Mouse (Mus musculus) stomach, embryonic 16.5 days (tissue): ENCODE data around the gene Herc2. TPM values are rescaled to one million over a fixed set of nuclear protein-coding genes. Genes with fewer than 3 reads are reported as not detected.

Experiments
- ATAC-seq: fragments of 200-750 bp; cut with Nextera tagmentation; 2 replicates; pipeline ENCODE4 v1.8.0; 2017; ENCODE audit warnings: moderate number of reproducible peaks, moderate TSS enrichment; ENCODE audit not compliant: insufficient read depth, low FRiP score
- H3K27ac ChIP-seq: fragments of 300-500 bp; sonication (generic); 2 replicates; pipeline ENCODE4 v1.5.1; 2014; ENCODE audit warnings: low read length
- H3K27me3 ChIP-seq: fragments of 300-500 bp; sonication (generic); 2 replicates; pipeline ENCODE4 v1.6.1; 2014; ENCODE audit warnings: low read length, control low read depth, mixed read lengths; ENCODE audit not compliant: control insufficient read depth, insufficient read depth
- H3K36me3 ChIP-seq: fragments of 300-500 bp; sonication (generic); 2 replicates; pipeline ENCODE4 v1.6.1; 2014; ENCODE audit warnings: low read length; ENCODE audit not compliant: control insufficient read depth, insufficient read depth
- H3K4me1 ChIP-seq: fragments of 300-500 bp; sonication (generic); 2 replicates; pipeline ENCODE4 v1.6.1; 2014; ENCODE audit warnings: low read length, control low read depth, mixed read lengths; ENCODE audit not compliant: control insufficient read depth, insufficient read depth
- H3K4me2 ChIP-seq: fragments of 300-500 bp; sonication (generic); 2 replicates; pipeline ENCODE4 v1.6.1; 2014; ENCODE audit warnings: low read depth, low read length, mixed read lengths
- H3K4me3 ChIP-seq: fragments of 300-500 bp; sonication (generic); replicated peaks from 2 replicates; pipeline ENCODE4 v1.5.1; 2014; ENCODE audit warnings: mild to moderate bottlenecking, low read length
- H3K9ac ChIP-seq: fragments of 300-500 bp; sonication (generic); 2 replicates; pipeline ENCODE4 v1.6.1; 2014; ENCODE audit warnings: low read length
- H3K9me3 ChIP-seq: fragments of 300-500 bp; sonication (generic); replicated peaks from 2 replicates; pipeline ENCODE4 v1.6.1; 2016; ENCODE audit warnings: low read length, control low read depth; ENCODE audit not compliant: control insufficient read depth
- WGBS: fragments of 180-500 bp; shearing (Covaris S2); extraction: QIAGEN DNeasy Blood & Tissue Kit; methylation state at CpG from one replicate; pipeline ENCODE4 v1.1.7; 2014; 5-methylcytosine and 5-hydroxymethylcytosine counted together
- polyA plus RNA-seq: library from polyadenylated mRNA; unstranded; fragments of >200 nt; fragmentation: Nextera tagmentation; extraction: Ambion mirVana; gene quantifications from 2 replicates; pipeline ENCODE4 v1.2.1, GENCODE M21; 2015

Gene Herc2
- polyA plus RNA-seq, 1 experiment from 2014 or later: 19.9 TPM

DNA sequence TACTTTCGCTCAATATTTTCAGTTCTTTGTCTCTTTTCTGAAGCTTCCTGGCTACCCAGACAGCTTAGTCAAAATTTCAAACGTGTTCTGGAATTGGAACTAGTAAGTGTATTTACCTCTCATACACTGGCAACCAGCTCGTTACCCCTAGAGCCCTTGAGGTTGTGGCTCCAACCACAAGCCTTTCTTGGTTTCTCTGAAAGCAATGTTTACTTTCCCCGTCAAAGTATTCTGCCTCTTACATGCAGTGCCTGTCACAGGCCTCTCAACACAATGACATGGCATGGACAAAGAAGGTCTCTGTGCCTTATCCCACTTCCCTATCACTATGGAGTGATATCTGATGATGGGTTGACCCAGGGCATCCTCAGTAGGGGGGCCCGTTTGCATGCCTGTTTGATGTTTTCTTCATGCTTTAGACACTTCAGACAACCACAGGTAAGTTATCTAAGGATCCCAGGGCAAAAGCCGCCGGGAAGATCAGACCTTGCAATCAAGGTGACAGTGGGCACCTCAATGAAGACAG is 31.5 kb upstream of the Herc2 start:
- WGBS: 33% methylated on average over 7 of the region's 7 CpGs
- Histone ChIP-seq H3K27me3 (no peaks in the 10 kb centered on the region), H3K9ac (peak overlapping the region; percentile 86), H3K4me3 (peak overlapping the region; percentile 71), H3K4me2 (peak overlapping the region; percentile 84), H3K27ac (no peak overlapping the region; the same call in 1 of the 2 replicates), H3K4me1 (peaks cover 8% of the 10 kb centered on the region; the same call in 1 of the 2 replicates), H3K36me3 (no peaks in the 10 kb centered on the region), H3K9me3 (no peaks in the 10 kb centered on the region)
- no peak for ATAC-seq

DNA sequence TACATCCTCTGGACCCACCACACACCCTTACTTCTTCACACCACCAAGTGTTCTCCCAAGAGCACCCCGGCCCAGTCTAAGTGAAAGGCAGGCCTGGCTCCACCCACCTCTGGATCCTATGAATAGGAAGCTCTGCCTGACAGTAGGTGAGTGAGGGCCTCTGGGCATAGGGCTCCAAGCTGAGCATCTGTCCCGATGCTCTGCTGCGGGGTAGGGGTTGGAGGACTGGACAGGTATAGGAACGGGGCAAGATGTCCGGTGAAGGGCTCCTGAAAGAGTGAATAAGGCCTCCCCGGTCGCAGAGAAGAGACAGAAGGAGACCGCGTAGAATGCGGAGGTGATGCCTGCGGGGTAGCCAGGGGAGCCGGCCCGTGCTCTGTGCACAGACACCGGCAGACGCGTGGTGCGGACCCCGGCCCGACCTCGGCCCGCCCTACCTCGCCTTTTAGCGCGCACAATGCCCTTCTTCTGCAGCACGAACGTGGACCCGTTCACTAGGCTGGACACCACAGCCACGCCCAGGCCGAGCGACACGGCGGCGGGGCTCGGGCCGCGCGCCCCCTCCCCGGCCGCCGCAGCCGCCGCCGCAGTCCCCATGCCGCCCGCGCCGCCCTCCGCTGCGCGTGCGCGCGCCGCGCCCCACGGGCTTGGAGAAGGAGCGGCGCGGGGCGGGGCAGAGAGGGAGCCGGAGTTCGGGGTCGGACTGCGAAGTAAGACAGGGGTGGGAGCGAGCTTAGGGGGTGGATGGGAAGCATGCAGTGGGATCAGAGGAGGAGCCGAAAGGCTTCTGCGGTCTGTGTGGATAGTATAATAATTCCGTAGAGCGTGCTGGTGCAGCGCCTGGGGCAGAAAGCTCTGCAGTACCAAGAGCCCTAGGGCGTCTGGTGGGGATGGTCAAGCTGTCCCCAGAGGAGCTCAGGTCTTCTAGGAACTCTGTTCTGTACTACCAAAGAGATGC is 30.7 kb upstream of the Herc2 start:
- Histone ChIP-seq H3K4me2 (peak overlapping the region; percentile 84), H3K36me3 (no peaks in the 10 kb centered on the region), H3K27me3 (no peaks in the 10 kb centered on the region), H3K27ac (peak overlapping the region; percentile 32; the same call in 1 of the 2 replicates), H3K4me3 (peak overlapping the region; percentile 71), H3K9me3 (no peaks in the 10 kb centered on the region), H3K4me1 (peaks cover 8% of the 10 kb centered on the region; the same call in 1 of the 2 replicates), H3K9ac (peak overlapping the region; percentile 86)
- ATAC-seq: peak; percentile 90
- 1% methylated on average over 69 of the region's 71 CpGs for WGBS

DNA sequence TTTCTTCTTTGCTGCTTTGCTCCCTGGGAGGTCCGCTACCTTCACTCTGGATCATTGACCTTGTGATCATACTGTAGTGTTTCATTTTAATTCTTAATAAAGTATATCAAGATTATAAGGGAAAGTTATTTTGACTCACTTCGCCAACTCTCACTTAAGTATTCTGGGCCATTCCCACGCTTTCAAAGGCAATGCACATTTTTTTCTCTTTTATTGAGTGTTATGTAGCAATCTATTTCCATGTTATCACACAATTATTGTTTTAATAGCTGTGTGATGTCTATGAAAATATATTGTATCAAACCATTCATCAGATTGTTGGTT is 30.1 kb upstream of the Herc2 start, which contains the start of gene Nipa1:
Gene Nipa1, minus strand, starts transcription at position 25 of the 324 bp plus-strand sequence.
- peak within 1 kb of the TSS; percentile 86 for H3K9ac ChIP-seq
- WGBS: 48% methylated on average over 3 of the region's 3 CpGs
- H3K4me3 ChIP-seq: peak within 1 kb of the TSS; percentile 71
- H3K36me3 ChIP-seq: no peaks in the 10 kb centered on the region
- H3K4me1 ChIP-seq: peaks cover 8% of the 10 kb centered on the region; the same call in 1 of the 2 replicates
- H3K27me3 ChIP-seq: no peaks in the 10 kb centered on the region
- no peaks in the 10 kb centered on the region for H3K9me3 ChIP-seq
- H3K4me2 ChIP-seq: peak within 1 kb of the TSS; percentile 84
- peak within 1 kb of the TSS; percentile 32; the same call in 1 of the 2 replicates for H3K27ac ChIP-seq
- no peak for ATAC-seq

DNA sequence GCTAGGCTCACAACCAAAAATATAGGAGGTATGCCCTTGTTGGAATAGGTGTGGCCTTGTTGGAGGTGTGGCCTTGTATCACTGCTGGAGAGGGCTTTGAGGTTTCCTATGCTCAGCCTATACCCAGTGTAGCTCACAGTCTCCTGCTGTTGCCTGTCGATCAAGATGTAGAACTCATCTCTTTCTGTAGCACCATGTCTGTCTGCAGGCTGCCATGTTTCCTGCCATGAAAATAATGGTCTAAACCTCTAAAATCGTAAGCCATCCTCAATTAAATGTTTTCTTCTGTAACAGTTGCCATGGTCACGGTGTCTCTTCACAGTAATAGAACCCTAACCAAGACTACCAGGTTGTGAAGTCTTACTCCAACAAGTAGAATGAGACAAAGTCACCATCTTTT is 26.4 kb upstream of the Herc2 start:
- Histone ChIP-seq H3K36me3 (no peaks in the 10 kb centered on the region), H3K9me3 (no peaks in the 10 kb centered on the region), H3K9ac (no peak overlapping the region), H3K4me3 (no peak overlapping the region), H3K4me2 (no peak overlapping the region), H3K27ac (no peak overlapping the region), H3K4me1 (peaks cover 5% of the 10 kb centered on the region; the same call in 1 of the 2 replicates), H3K27me3 (no peaks in the 10 kb centered on the region)
- WGBS: 82% methylated on average over 3 of the region's 3 CpGs
- no peak for ATAC-seq

DNA sequence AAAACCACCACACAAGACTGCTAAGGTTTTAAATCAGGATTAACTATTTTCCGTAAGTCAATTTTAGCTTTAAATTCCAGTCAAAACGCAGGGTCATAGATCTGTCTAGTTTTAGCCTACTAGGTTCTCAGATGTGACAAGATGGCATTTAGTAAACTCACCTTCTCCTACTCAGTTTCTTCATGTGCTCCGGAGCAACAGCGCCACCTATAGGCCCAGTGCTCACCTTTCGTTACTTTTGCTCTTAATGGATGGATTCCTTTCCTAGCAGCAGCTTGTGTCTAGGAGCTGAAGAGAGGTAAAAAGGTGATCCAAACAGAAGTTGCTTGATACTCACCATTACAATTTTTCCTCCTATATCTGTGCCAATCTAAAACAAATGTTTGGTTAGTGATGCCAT is 7.6 kb upstream of the Herc2 start:
- ATAC-seq: no peak
- H3K4me3 ChIP-seq: no peak overlapping the region
- no peak overlapping the region for H3K27ac ChIP-seq

DNA sequence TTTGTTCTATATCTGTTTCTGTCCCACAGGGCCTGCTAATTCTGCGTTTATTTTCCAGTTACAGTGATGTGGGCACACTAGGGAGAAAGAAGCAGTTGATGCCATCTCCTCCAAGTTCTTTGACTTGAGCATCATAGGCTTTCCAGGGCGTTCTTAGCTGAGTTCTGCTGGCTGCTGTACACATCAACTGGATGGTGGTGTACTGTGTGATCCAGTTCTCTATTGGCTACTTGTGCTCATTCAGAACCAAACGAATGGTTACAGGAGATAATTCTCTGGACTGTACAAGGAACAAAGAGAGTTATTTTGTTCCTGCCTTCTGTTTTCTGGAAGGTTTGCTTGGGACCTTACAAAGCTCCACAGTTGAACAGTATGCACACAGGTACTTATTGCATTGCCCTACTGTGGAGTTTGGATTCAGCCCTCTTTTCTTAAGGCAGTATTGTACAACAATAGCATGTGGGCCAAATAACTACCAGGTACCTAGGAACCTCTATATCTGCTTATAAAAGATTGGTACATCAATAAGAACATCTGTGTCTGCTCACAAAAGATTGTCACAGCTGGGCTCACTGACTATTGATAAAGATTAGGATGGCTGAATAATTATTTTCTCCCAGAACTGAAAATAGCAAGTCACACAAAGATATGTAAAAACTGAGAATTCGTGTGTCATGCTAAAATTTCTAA is 6.3 kb upstream of the Herc2 start:
- no peaks in the 10 kb centered on the region for H3K9me3 ChIP-seq
- H3K4me1 ChIP-seq: no peaks in the 10 kb centered on the region
- no peak overlapping the region for H3K4me3 ChIP-seq
- H3K27me3 ChIP-seq: no peaks in the 10 kb centered on the region
- 61% methylated on average over 4 of the region's 4 CpGs for WGBS
- H3K9ac ChIP-seq: no peak overlapping the region
- ATAC-seq: no peak
- H3K4me2 ChIP-seq: no peak overlapping the region
- no peak overlapping the region for H3K27ac ChIP-seq
- no peaks in the 10 kb centered on the region for H3K36me3 ChIP-seq

More for the DNA sequence above, 7.6 kb upstream of the Herc2 start:
- Histone ChIP-seq H3K4me2 (no peak overlapping the region), H3K4me1 (no peaks in the 10 kb centered on the region), H3K9ac (no peak overlapping the region), H3K9me3 (no peaks in the 10 kb centered on the region), H3K36me3 (no peaks in the 10 kb centered on the region), H3K27me3 (no peaks in the 10 kb centered on the region)
- 17% methylated on average over 5 of the region's 5 CpGs for WGBS

DNA sequence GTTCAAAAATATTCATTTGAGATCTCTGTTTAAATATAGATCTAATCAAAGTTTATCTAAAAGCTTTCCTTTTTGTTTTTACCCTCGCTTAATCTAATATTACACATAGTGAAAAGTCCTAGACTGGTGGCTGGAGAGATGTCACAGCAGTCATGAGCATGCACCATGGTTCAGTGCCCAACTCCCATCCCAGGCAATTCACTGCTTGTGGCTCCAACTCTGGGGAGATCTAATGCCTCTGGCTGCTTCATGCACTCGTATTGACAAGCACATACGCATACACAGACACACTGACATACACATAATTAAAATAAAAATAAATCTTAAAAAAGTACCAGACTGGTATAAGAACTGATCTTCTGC is 5.7 kb upstream of the Herc2 start:
- H3K4me3 ChIP-seq: no peak overlapping the region
- no peak overlapping the region for H3K27ac ChIP-seq
- H3K36me3 ChIP-seq: no peaks in the 10 kb centered on the region
- H3K27me3 ChIP-seq: no peaks in the 10 kb centered on the region
- no peak overlapping the region for H3K9ac ChIP-seq
- no peak for ATAC-seq
- WGBS: 88% methylated on average over 3 of the region's 3 CpGs
- no peaks in the 10 kb centered on the region for H3K4me1 ChIP-seq
- no peaks in the 10 kb centered on the region for H3K9me3 ChIP-seq
- H3K4me2 ChIP-seq: no peak overlapping the region

DNA sequence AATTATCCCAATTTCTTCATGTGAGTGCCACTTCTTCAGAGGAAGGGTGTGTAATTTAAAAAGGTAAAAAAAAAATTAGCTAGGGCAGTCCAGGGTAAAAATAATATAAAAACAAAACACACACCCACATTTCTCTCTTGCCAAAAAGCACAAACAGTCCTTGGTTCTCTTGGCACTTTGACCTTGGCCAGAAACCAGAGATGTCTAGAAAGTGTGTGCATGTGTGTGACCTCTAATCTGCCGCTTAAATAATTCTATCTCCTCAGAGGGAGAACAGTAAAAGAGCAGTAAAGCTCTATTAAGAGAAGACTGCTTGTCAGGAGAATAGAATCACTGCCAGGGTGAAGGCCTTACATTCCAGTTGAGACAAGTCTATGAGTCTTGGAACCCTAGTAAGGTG is 2.8 kb upstream of the Herc2 start:
- no peaks in the 10 kb centered on the region for H3K36me3 ChIP-seq
- 74% methylated on average over 1 of the region's 1 CpGs for WGBS

DNA sequence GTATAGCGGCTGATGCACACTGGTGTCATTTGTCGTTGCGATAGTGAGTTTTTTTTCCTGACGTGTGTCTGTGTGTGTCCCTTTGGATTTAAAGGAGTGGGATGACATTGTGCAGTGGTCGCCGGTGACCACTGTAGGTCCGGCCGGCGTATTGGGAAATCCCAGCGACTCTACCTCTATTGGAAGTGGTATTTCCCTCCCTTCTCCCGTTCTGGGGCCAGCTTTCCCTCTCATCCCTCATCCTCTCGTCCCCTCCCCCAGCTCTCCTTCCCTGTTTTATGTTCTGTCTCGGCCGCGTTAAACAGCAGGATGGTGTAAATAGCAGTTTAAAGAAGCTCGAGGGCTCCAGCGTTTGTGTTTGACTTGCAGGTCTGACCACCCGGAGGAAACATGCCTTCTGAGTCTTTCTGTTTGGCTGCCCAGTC is 503 bp downstream of the Herc2 start:
- Histone ChIP-seq H3K9me3 (no peaks in the 10 kb centered on the region), H3K4me2 (peak overlapping the region; percentile 60), H3K9ac (peak overlapping the region; percentile 82), H3K4me3 (peak overlapping the region; percentile 82), H3K36me3 (no peaks in the 10 kb centered on the region), H3K4me1 (peaks cover 6% of the 10 kb centered on the region), H3K27ac (peak overlapping the region; percentile 89), H3K27me3 (no peaks in the 10 kb centered on the region)
- peak; percentile 8 for ATAC-seq
- under 1% methylated on average over 18 of the region's 18 CpGs for WGBS

More for the DNA sequence above, 2.8 kb upstream of the Herc2 start:
- H3K9me3 ChIP-seq: no peaks in the 10 kb centered on the region
- no peak overlapping the region for H3K27ac ChIP-seq
- no peak overlapping the region for H3K9ac ChIP-seq
- no peak overlapping the region for H3K4me3 ChIP-seq
- H3K27me3 ChIP-seq: no peaks in the 10 kb centered on the region
- no peak overlapping the region for H3K4me2 ChIP-seq
- ATAC-seq: no peak
- H3K4me1 ChIP-seq: peaks cover 6% of the 10 kb centered on the region
